8 mouse cellular contexts compared by ENCODE assay signal in genomic region chr7:119794251-119794638, GRCm38 (mm10). TPM values are rescaled to one million over a fixed set of nuclear protein-coding genes. Genes with fewer than 3 reads are reported as not detected.
DNase-seq lines count a peak whose midpoint lies in the region; ATAC-seq and TF ChIP-seq lines count a peak whose summit lies in the region.

No protein-coding gene starts in this region.

- H3K4me3 ChIP-seq in C2C12 (ENCODE audit: insufficient read depth, poor library complexity, severe bottlenecking), result peak overlapping the region; percentile 59
- H3K4me3 ChIP-seq in forebrain, embryonic 11.5 days (ENCODE audit: low read depth, low read length), result peak overlapping the region; percentile 72
- peak overlapping the region; percentile 72 for H3K4me3 ChIP-seq in liver, embryonic 11.5 days (ENCODE audit: low read depth, low read length)
- peak overlapping the region; percentile 72 for H3K4me3 ChIP-seq in stomach, embryonic 14.5 days (ENCODE audit: low read depth, low read length)

- DNase-seq in frontal cortex, postnatal 25 days (ENCODE audit: low spot score in 2 of 2), result no peak
- no peak for DNase-seq in forebrain, embryonic 11.5 days (ENCODE audit: low spot score)
- no peak for DNase-seq in liver, embryonic 11.5 days (ENCODE audit: low spot score)
- DNase-seq in frontal cortex, postnatal 36 days (ENCODE audit: low spot score in 2 of 2), result no peak
- no peak for DNase-seq in thymus, adult 18-20 months

- peaks cover 2% of the 10 kb centered on the region for H3K79me3 ChIP-seq in C2C12 (ENCODE audit: low read depth)

- ATAC-seq in frontal cortex, adult (ENCODE audit: low TSS enrichment), result peak; percentile 9; the same call in 1 of the 2 replicates
- ATAC-seq in forebrain, embryonic 11.5 days (replicated peaks; ENCODE audit: low FRiP score), result no peak; the same call in none of the 2 replicates
- peak; percentile 63 for ATAC-seq in liver, embryonic 11.5 days (replicated peaks; ENCODE audit: low FRiP score)
- ATAC-seq in stomach, embryonic 14.5 days (ENCODE audit: insufficient number of reproducible peaks, insufficient read depth, low FRiP score, low read depth), result peak; percentile 59

- H3K9ac ChIP-seq in forebrain, embryonic 11.5 days (ENCODE audit: low read length), result peak overlapping the region; percentile 73
- peak overlapping the region; percentile 79 for H3K9ac ChIP-seq in liver, embryonic 11.5 days (ENCODE audit: low read depth, low read length)
- peak overlapping the region; percentile 69 for H3K9ac ChIP-seq in stomach, embryonic 14.5 days (replicated peaks; ENCODE audit: low read depth, low read length)

- no peaks in the 10 kb centered on the region for H3K27me3 ChIP-seq in C2C12 (ENCODE audit: control insufficient read depth, insufficient read depth, insufficient read length)
- H3K27me3 ChIP-seq in forebrain, embryonic 11.5 days (ENCODE audit: control insufficient read depth, insufficient read depth, low read length), result no peaks in the 10 kb centered on the region
- H3K27me3 ChIP-seq in liver, embryonic 11.5 days (replicated peaks; ENCODE audit: control insufficient read depth, insufficient read depth, low read length), result no peaks in the 10 kb centered on the region
- H3K27me3 ChIP-seq in stomach, embryonic 14.5 days (ENCODE audit: control insufficient read depth, insufficient read depth, low read length), result no peaks in the 10 kb centered on the region

- no peaks in the 10 kb centered on the region; the same call in 1 of the 2 replicates for H3K4me1 ChIP-seq in forebrain, embryonic 11.5 days (replicated peaks; ENCODE audit: control insufficient read depth, insufficient read depth, low read length)
- H3K4me1 ChIP-seq in liver, embryonic 11.5 days (replicated peaks; ENCODE audit: control insufficient read depth, insufficient read depth, low read length), result peaks cover 13% of the 10 kb centered on the region
- H3K4me1 ChIP-seq in stomach, embryonic 14.5 days (ENCODE audit: control insufficient read depth, insufficient read depth, low read length), result peaks cover 5% of the 10 kb centered on the region; the same call in 1 of the 2 replicates

- H3K79me2 ChIP-seq in C2C12 (ENCODE audit: control insufficient read depth, insufficient read depth), result peaks cover 26% of the 10 kb centered on the region

- H3K27ac ChIP-seq in forebrain, embryonic 11.5 days (ENCODE audit: low read depth, low read length), result peak overlapping the region; percentile 39; the same call in 1 of the 2 replicates
- H3K27ac ChIP-seq in liver, embryonic 11.5 days (ENCODE audit: low read depth, low read length), result peak overlapping the region; percentile 62
- H3K27ac ChIP-seq in stomach, embryonic 14.5 days (ENCODE audit: low read length), result peak overlapping the region; percentile 84

- peaks cover 8% of the 10 kb centered on the region for H3K36me3 ChIP-seq in C2C12 (ENCODE audit: control insufficient read depth, insufficient read depth)
- no peaks in the 10 kb centered on the region; the same call in 1 of the 2 replicates for H3K36me3 ChIP-seq in forebrain, embryonic 11.5 days (ENCODE audit: control insufficient read depth, insufficient read depth, low read length)
- peaks cover 6% of the 10 kb centered on the region; the same call in 1 of the 2 replicates for H3K36me3 ChIP-seq in liver, embryonic 11.5 days (ENCODE audit: control insufficient read depth, insufficient read depth, low read length)
- H3K36me3 ChIP-seq in stomach, embryonic 14.5 days (ENCODE audit: control insufficient read depth, insufficient read depth, low read length), result peaks cover 10% of the 10 kb centered on the region

- no peaks in the 10 kb centered on the region for H3K9me3 ChIP-seq in forebrain, embryonic 11.5 days (ENCODE audit: control insufficient read depth, low read length)
- no peaks in the 10 kb centered on the region for H3K9me3 ChIP-seq in liver, embryonic 11.5 days (ENCODE audit: control insufficient read depth, low read length)
- no peaks in the 10 kb centered on the region for H3K9me3 ChIP-seq in stomach, embryonic 14.5 days (ENCODE audit: control insufficient read depth, low read depth, low read length)

- WGBS in forebrain, embryonic 11.5 days, result 0% methylated on average over 21 of the region's 21 CpGs
- WGBS in liver, embryonic 11.5 days, result under 1% methylated on average over 21 of the region's 21 CpGs
- under 1% methylated on average over 21 of the region's 21 CpGs for WGBS in stomach, embryonic 14.5 days

- no peak for TF ChIP-seq CTCF in C2C12 (IDR thresholded peaks at IDR 0.05; ENCODE audit: control insufficient read depth, insufficient read depth, insufficient read length)

- H3ac ChIP-seq in C2C12 (ENCODE audit: control insufficient read depth, insufficient read length, low read depth), result peak overlapping the region; percentile 87

- H3K4me2 ChIP-seq in forebrain, embryonic 11.5 days (ENCODE audit: low read depth, low read length, severe bottlenecking), result peak overlapping the region; percentile 58
- peak overlapping the region; percentile 66 for H3K4me2 ChIP-seq in liver, embryonic 11.5 days
- H3K4me2 ChIP-seq in stomach, embryonic 14.5 days (replicated peaks; ENCODE audit: low read depth, low read length), result peak overlapping the region; percentile 77

TF ChIP-seq in C2C12, 6 proteins besides CTCF, POLR2A, EP300 and RAD21:
- TF ChIP-seq MYOG (IDR thresholded peaks at IDR 0.05; ENCODE audit: control insufficient read depth, extremely low read depth, insufficient read length), result no peak

RNA-seq across cellular contexts. Expression of gene Eri2, which starts 0.4 kb away (rescaled TPM):
- polyA plus RNA-seq in C2C12 (2012; fragmentation: generic; extraction: Trizol), result 3.3 TPM
- polyA plus RNA-seq in forebrain, embryonic 11.5 days (2014; fragmentation: Nextera tagmentation; extraction: Ambion mirVana), result 39.1 and 43.1 TPM in 2 replicates
- 22.6 and 24.5 TPM in 2 replicates for polyA plus RNA-seq in liver, embryonic 11.5 days (2014; fragmentation: Nextera tagmentation; extraction: Ambion mirVana)
- 27.5 and 27.9 TPM in 2 replicates for polyA plus RNA-seq in stomach, embryonic 14.5 days (2014; fragmentation: Nextera tagmentation; extraction: Ambion mirVana)

RNA-seq across cellular contexts. Expression of gene Rexo5, which starts 0.4 kb away (rescaled TPM):
- polyA plus RNA-seq in C2C12 (2012; fragmentation: generic; extraction: Trizol), result 3.5 TPM
- polyA plus RNA-seq in forebrain, embryonic 11.5 days (2014; fragmentation: Nextera tagmentation; extraction: Ambion mirVana), result 24.9 and 27.5 TPM in 2 replicates
- 16.3 and 19.2 TPM in 2 replicates for polyA plus RNA-seq in liver, embryonic 11.5 days (2014; fragmentation: Nextera tagmentation; extraction: Ambion mirVana)
- 22.9 and 25.0 TPM in 2 replicates for polyA plus RNA-seq in stomach, embryonic 14.5 days (2014; fragmentation: Nextera tagmentation; extraction: Ambion mirVana)

RNA-seq across cellular contexts. Expression of gene Acsm3, which starts 33.5 kb away (rescaled TPM):
- 0.02 TPM for polyA plus RNA-seq in C2C12 (2012; fragmentation: generic; extraction: Trizol)
- polyA plus RNA-seq in forebrain, embryonic 11.5 days (2014; fragmentation: Nextera tagmentation; extraction: Ambion mirVana), result 0.17 and 0.84 TPM in 2 replicates
- 0.27 and 0.43 TPM in 2 replicates for polyA plus RNA-seq in liver, embryonic 11.5 days (2014; fragmentation: Nextera tagmentation; extraction: Ambion mirVana)
- polyA plus RNA-seq in stomach, embryonic 14.5 days (2014; fragmentation: Nextera tagmentation; extraction: Ambion mirVana), result 11.0 and 11.6 TPM in 2 replicates
